Mouse (Mus musculus) CH12.LX (cell line): ENCODE measurements around the gene C1qtnf2. TPM values are rescaled to one million over a fixed set of nuclear protein-coding genes. Genes with fewer than 3 reads are reported as not detected.

Experiments used
- DNase-seq: peaks from one replicate; pipeline ENCODE4 v3.0.0-alpha.2; 2013; ENCODE audit errors: extremely low read depth
- H3K27ac ChIP-seq: 2 replicates; pipeline ENCODE4 v1.5.1; 2012; ENCODE audit warnings: low read depth, mild to moderate bottlenecking, control low read depth, moderate library complexity; ENCODE audit not compliant: insufficient read depth
- H3K27me3 ChIP-seq: replicated peaks from 2 replicates; pipeline ENCODE3; 2012; ENCODE audit warnings: inconsistent platforms
- H3K36me3 ChIP-seq, 2 experiments: replicated peaks in 1 of 2; 2 replicates each; pipeline versions ENCODE3 to v1.6.1; 2012; ENCODE audit warnings: inconsistent platforms in 1 of 2, low read length in 1 of 2, mild to moderate bottlenecking in 1 of 2, mixed read lengths in 1 of 2, moderate library complexity in 1 of 2; ENCODE audit not compliant: control insufficient read depth in 1 of 2, insufficient read depth in 1 of 2
- H3K4me1 ChIP-seq, 2 experiments: 2 replicates each; pipeline ENCODE4 v1.6.1; 2012; ENCODE audit warnings: inconsistent platforms in 1 of 2, moderate library complexity in 1 of 2; ENCODE audit not compliant: insufficient read depth in 2 of 2, control insufficient read depth in 1 of 2
- H3K4me2 ChIP-seq: 2 replicates; pipeline ENCODE4 v1.6.1; 2012; ENCODE audit warnings: low read depth, mild to moderate bottlenecking, control low read depth; ENCODE audit not compliant: poor library complexity, insufficient read depth, severe bottlenecking
- H3K4me3 ChIP-seq, 3 experiments: fragments of 150-350 bp in 1 of 3; sonication (generic) in 1 of 3; replicated peaks in 1 of 3; 2 replicates each; pipeline versions ENCODE3 to v1.5.1; 2011 to 2012; ENCODE audit warnings: low read depth in 2 of 3, low read length in 2 of 3, mild to moderate bottlenecking in 2 of 3, moderate library complexity in 2 of 3, control low read depth in 1 of 3, improper control_type of control experiment in 1 of 3, inconsistent platforms in 1 of 3, mixed read lengths in 1 of 3; ENCODE audit not compliant: poor library complexity in 1 of 3
- H3K79me2 ChIP-seq: replicated peaks from 2 replicates; pipeline ENCODE4 v1.6.1; 2012; ENCODE audit warnings: mild to moderate bottlenecking, moderate library complexity; ENCODE audit not compliant: control insufficient read depth, poor library complexity, insufficient read depth, severe bottlenecking; ENCODE audit errors: extremely low read depth
- H3K9ac ChIP-seq: 2 replicates; pipeline ENCODE4 v1.6.1; 2012; ENCODE audit warnings: low read depth, mild to moderate bottlenecking, control low read depth, moderate library complexity; ENCODE audit not compliant: insufficient read depth
- H3K9me3 ChIP-seq: replicated peaks from 2 replicates; pipeline ENCODE3; 2012; ENCODE audit warnings: low read length, inconsistent platforms, mixed read lengths
- BHLHE40 ChIP-seq: IDR thresholded peaks from 2 replicates; pipeline ENCODE4 v1.6.1; 2011; ENCODE audit warnings: mild to moderate bottlenecking, low read depth, low read length, improper control_type of control experiment
- CHD2 ChIP-seq: IDR thresholded peaks from 2 replicates; pipeline ENCODE4 v1.6.1; 2011; ENCODE audit warnings: low read length, improper control_type of control experiment
- CTCF ChIP-seq, 2 experiments: IDR thresholded peaks in 1 of 2; conservative IDR thresholded peaks in 1 of 2; 2 replicates each; pipeline ENCODE4 v1.5.1; 2011 to 2012; ENCODE audit warnings: low read depth in 2 of 2, low read length in 2 of 2, improper control_type of control experiment in 1 of 2, inconsistent platforms in 1 of 2, mild to moderate bottlenecking in 1 of 2, moderate library complexity in 1 of 2
- ETS1 ChIP-seq: conservative IDR thresholded peaks from 2 replicates; pipeline ENCODE4 v1.6.1; 2012; ENCODE audit warnings: low read depth, mild to moderate bottlenecking, inconsistent platforms, low read length, improper control_type of control experiment, moderate library complexity
- GABPA ChIP-seq: IDR thresholded peaks from 2 replicates; pipeline ENCODE4 v1.6.1; 2012; ENCODE audit warnings: low read depth, low read length, improper control_type of control experiment, inconsistent platforms; ENCODE audit not compliant: insufficient replicate concordance
- JUN ChIP-seq: IDR thresholded peaks from 2 replicates; pipeline ENCODE4 v1.6.1; 2011; ENCODE audit warnings: low read depth, mild to moderate bottlenecking, low read length, improper control_type of control experiment, moderate library complexity; ENCODE audit not compliant: insufficient read depth
- JUND ChIP-seq: conservative IDR thresholded peaks from 2 replicates; pipeline ENCODE4 v1.6.1; 2011; ENCODE audit warnings: low read depth, low read length, improper control_type of control experiment
- KAT2A ChIP-seq: IDR thresholded peaks from 2 replicates; pipeline ENCODE4 v1.6.1; 2012; ENCODE audit warnings: low read length, improper control_type of control experiment, inconsistent platforms; ENCODE audit not compliant: insufficient replicate concordance
- MAFK ChIP-seq: IDR thresholded peaks from 2 replicates; pipeline ENCODE4 v1.6.1; 2011; ENCODE audit warnings: low read length, improper control_type of control experiment; ENCODE audit not compliant: insufficient replicate concordance
- MAZ ChIP-seq: IDR thresholded peaks from 2 replicates; pipeline ENCODE4 v1.6.1; 2012; ENCODE audit warnings: low read depth, mild to moderate bottlenecking, inconsistent platforms, low read length, improper control_type of control experiment, moderate library complexity
- NELFE ChIP-seq: IDR thresholded peaks from 2 replicates; pipeline ENCODE4 v1.6.1; 2011; ENCODE audit warnings: low read depth, low read length, improper control_type of control experiment
- NRF1 ChIP-seq: IDR thresholded peaks from 2 replicates; pipeline ENCODE4 v1.6.1; 2014; ENCODE audit warnings: low read depth, mild to moderate bottlenecking, inconsistent platforms, low read length, improper control_type of control experiment, moderate library complexity
- PAX5 ChIP-seq: IDR thresholded peaks from 2 replicates; pipeline ENCODE4 v1.6.1; 2012; ENCODE audit warnings: low read length, inconsistent platforms, mixed read lengths
- POLR2AphosphoS2 ChIP-seq: IDR thresholded peaks from 2 replicates; pipeline ENCODE4 v1.6.1; 2011; ENCODE audit warnings: low read depth, low read length, improper control_type of control experiment
- RAD21 ChIP-seq: IDR thresholded peaks from 2 replicates; pipeline ENCODE4 v1.6.1; 2011; ENCODE audit warnings: low read depth, mild to moderate bottlenecking, low read length, improper control_type of control experiment, moderate library complexity
- RCOR1 ChIP-seq: conservative IDR thresholded peaks from 2 replicates; pipeline ENCODE4 v1.6.1; 2012; ENCODE audit warnings: low read depth, mild to moderate bottlenecking, inconsistent platforms, low read length, improper control_type of control experiment
- SIN3A ChIP-seq: IDR thresholded peaks from 2 replicates; pipeline ENCODE4 v1.6.1; 2012; ENCODE audit warnings: low read length, improper control_type of control experiment, inconsistent platforms
- TBP ChIP-seq: conservative IDR thresholded peaks from 2 replicates; pipeline ENCODE4 v1.6.1; 2011; ENCODE audit warnings: low read depth, low read length, improper control_type of control experiment
- UBTF ChIP-seq: IDR thresholded peaks from 2 replicates; pipeline ENCODE4 v1.6.1; 2012; ENCODE audit warnings: low read depth, mild to moderate bottlenecking, inconsistent platforms, low read length, improper control_type of control experiment, moderate library complexity
- USF1 ChIP-seq: IDR thresholded peaks from 2 replicates; pipeline ENCODE4 v1.6.1; 2014; ENCODE audit warnings: low read depth, mild to moderate bottlenecking, inconsistent platforms, low read length, improper control_type of control experiment
- USF2 ChIP-seq: conservative IDR thresholded peaks from 2 replicates; pipeline ENCODE4 v1.6.1; 2011; ENCODE audit warnings: low read depth, low read length, improper control_type of control experiment
- ZC3H11A ChIP-seq: IDR thresholded peaks from 2 replicates; pipeline ENCODE4 v1.6.1; 2012; ENCODE audit warnings: low read depth, mild to moderate bottlenecking, inconsistent platforms, low read length, improper control_type of control experiment
- ZKSCAN1 ChIP-seq: IDR thresholded peaks from 2 replicates; pipeline ENCODE4 v1.6.1; 2012; ENCODE audit warnings: low read depth, inconsistent platforms, low read length, improper control_type of control experiment, borderline replicate concordance
- ZMIZ1 ChIP-seq: IDR thresholded peaks from 2 replicates; pipeline ENCODE4 v1.6.1; 2012; ENCODE audit warnings: low read depth, mild to moderate bottlenecking, inconsistent platforms, low read length, improper control_type of control experiment
- ZNF384 ChIP-seq: IDR thresholded peaks from 2 replicates; pipeline ENCODE4 v1.6.1; 2012; ENCODE audit warnings: low read depth, low read length, improper control_type of control experiment, inconsistent platforms
- dilution Hi-C: fragments of 300-500 bp; cut with MboI; formaldehyde crosslinking; loops from 2 replicates; pipeline ENCODE4 v1.14.3; 2020; ENCODE audit warnings: low sequenced_read_pairs; ENCODE audit not compliant: extremely low pct_unique_long_range_greater_than_20kb, extremely low pct_ligation_motif_present
- in situ Hi-C: fragments of 300-500 bp; cut with MboI; formaldehyde crosslinking; loops from 3 replicates; pipeline ENCODE4 v1.14.3; 2019; ENCODE audit warnings: low sequenced_read_pairs, low pct_ligation_motif_present, low pct_unique_long_range_greater_than_20kb, mixed read lengths
- polyA plus RNA-seq: library from polyadenylated mRNA; unstranded; fragments of >175 nt; gene quantifications from 2 replicates; pipeline ENCODE4 v1.2.1, GENCODE M21; 2012; ENCODE audit warnings: low read depth; ENCODE audit not compliant: insufficient read length
- total RNA-seq, 2 experiments: library from RNA; depleted of rRNA; stranded (reverse); fragments of 300-350 nt in 1 of 2; fragments of >200 nt in 1 of 2; gene quantifications; 2 replicates each; pipeline ENCODE4 v1.2.3; 2012 to 2014

C1qtnf2 gene
- total and polyA plus RNA-seq, 3 experiments: not detected

DNA sequence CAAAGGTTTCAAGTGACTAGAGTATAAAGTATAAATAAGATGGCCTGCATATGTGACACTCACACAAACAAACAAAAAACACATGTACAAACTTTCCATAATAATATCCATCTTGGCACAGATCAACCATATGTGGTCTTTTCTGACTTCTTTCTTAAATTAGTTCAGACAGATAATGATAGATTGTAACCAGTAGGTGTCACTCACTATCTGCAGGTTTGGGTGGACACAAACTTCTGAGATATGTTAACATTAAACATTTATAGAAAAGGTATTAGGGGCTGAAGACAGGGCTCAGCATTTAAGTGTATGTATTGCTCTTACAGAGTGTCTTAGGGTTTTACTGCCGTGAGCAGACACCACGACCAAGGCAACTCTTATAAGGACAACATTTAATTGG is 21.8 kb upstream of the C1qtnf2 start:
- in situ Hi-C loops (no loop called here), dilution Hi-C loops (no loop called here)
- DNase-seq: no peak
- H3K27ac ChIP-seq: no peak overlapping the region
- H3K4me3 ChIP-seq: no peak overlapping the region
- peaks cover 5% of the 10 kb centered on the region for H3K9me3 ChIP-seq
- no peak overlapping the region for H3K9ac ChIP-seq
- H3K4me2 ChIP-seq: no peak overlapping the region
- H3K36me3 ChIP-seq: peaks cover 4 to 13% of the 10 kb centered on the region in 2 experiments
- H3K79me2 ChIP-seq: no peaks in the 10 kb centered on the region
- H3K27me3 ChIP-seq: no peaks in the 10 kb centered on the region
- 0 out of 4 replicates have a peak, but pooled peaks cover 0 to 3% of the 10 kb centered on the region in 2 experiments for H3K4me1 ChIP-seq
- TF ChIP-seq CTCF (conservative IDR thresholded peaks at IDR 0.05 in 1 of 2, IDR thresholded peaks at IDR 0.05 in 1 of 2; ENCODE audit: low read depth in 2 of 2, low read length in 2 of 2) (peak in 1 of 2 experiments; percentile 27; a peak in 1 of 4 replicates), RAD21 (peak; percentile 15), KAT2A (no peak), JUN (no peak), ZMIZ1 (no peak), RCOR1 (no peak), TBP (no peak)
- TF ChIP-seq, all 38 proteins: peak for 2

DNA sequence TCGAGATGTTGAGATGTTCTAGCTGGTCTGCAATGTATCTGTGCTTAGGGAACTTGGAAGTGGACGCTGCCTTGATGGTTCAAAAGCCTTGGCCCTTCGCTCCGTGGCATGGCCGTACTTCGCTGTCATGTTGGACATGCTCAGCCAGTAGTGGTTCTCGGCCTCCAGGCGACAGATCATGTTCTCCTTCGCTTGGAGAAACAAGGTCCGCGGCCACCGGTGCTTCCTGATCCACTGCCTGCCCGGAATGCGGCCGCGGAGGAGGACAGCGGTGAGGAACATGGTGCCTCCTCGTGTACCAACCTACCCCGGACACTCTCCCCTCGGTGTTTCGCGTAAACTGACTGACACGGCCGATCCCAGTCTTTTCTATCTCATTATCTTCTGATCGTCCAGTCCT is 10.9 kb upstream of the C1qtnf2 start:
- dilution Hi-C loops (no loop called here), in situ Hi-C loops (no loop called here)

GRCm38 (mm10) chr11:43470118-43470517 is 4.0 kb upstream of the C1qtnf2 start:
- dilution Hi-C loops (no loop called here), in situ Hi-C loops (no loop called here)
- Histone ChIP-seq H3K4me2 (no peak overlapping the region), H3K27ac (no peak overlapping the region), H3K4me1 (peaks cover 0 to 7% of the 10 kb centered on the region in 2 experiments; a peak in 1 of 4 replicates), H3K36me3 (no peaks in the 10 kb centered on the region), H3K9ac (no peak overlapping the region), H3K9me3 (no peaks in the 10 kb centered on the region), H3K27me3 (peaks cover 7% of the 10 kb centered on the region), H3K4me3 (no peak overlapping the region), H3K79me2 (no peaks in the 10 kb centered on the region)
- TF ChIP-seq JUN (no peak), ZKSCAN1 (no peak), PAX5 (no peak), CHD2 (no peak), MAFK (no peak), UBTF (no peak), USF2 (no peak), ETS1 (no peak), ZNF384 (no peak), NRF1 (no peak), SIN3A (no peak), USF1 (no peak), BHLHE40 (no peak), JUND (no peak), NELFE (no peak)
- no peak for DNase-seq

More for the DNA sequence above, 10.9 kb upstream of the C1qtnf2 start:
- Histone ChIP-seq H3K4me1 (no peaks in the 10 kb centered on the region), H3K9me3 (peaks cover 3% of the 10 kb centered on the region), H3K36me3 (no peaks in the 10 kb centered on the region), H3K4me2 (no peak overlapping the region), H3K27me3 (peaks cover 9% of the 10 kb centered on the region), H3K4me3 (no peak overlapping the region), H3K27ac (no peak overlapping the region), H3K79me2 (no peaks in the 10 kb centered on the region), H3K9ac (no peak overlapping the region)
- TF ChIP-seq GABPA (no peak), MAZ (no peak), UBTF (no peak), POLR2AphosphoS2 (no peak), ZC3H11A (no peak), CTCF (conservative IDR thresholded peaks at IDR 0.05 in 1 of 2, IDR thresholded peaks at IDR 0.05 in 1 of 2; ENCODE audit: low read depth in 2 of 2, low read length in 2 of 2) (no peak), TBP (no peak), MAFK (no peak), JUND (no peak), KAT2A (no peak)
- DNase-seq: no peak
